Mouse (Mus musculus) testis, postnatal 10 days (tissue): ENCODE results near the gene Tmf1.

Experiments used
- DNase-seq: peaks from one replicate; pipeline ENCODE4 v3.0.0; 2021; ENCODE audit warnings: low spot score

Gene Tmf1

DNA sequence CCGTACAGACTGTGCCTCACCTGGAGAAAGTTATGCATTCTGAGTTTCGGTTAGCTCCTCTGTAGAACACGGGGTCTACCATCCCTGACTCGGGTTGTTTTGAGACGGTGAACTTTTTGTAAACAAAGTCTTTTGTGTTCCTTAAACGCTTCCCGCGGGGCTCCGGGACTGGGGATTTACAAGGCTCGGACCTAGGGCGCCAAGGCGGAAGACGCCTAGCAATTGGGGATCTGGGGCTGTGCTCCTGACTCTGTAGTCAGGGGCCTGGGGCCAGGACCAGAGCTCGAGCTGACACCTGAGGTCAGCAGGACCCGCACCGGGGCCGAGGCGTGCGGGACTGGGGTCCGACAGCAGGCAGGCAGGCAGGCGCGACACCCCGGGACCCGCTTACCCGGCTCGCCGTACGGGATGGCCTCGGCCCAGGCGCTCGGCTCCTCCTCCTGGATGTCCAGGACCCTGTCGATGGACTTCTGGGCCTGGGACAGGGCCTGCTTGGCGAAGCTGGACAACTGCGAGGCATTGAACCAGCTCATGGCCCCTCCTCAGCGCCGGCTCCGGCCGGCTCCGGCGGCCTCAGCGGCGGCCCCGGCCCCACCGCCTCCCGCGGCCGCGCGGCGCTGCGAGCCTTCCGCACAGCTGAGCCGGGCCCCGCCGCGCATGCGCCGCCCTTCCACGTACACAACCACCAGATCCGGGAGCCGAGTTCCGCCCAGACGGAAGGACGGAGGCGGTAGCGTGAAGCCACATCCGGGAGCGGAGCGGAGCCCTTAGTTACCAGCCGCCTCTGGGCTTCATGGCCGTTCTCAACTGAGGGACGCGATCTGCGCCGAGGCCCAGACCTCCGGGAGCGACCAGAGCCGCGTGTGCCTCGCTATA, at the start of gene Tmf1:
Gene Tmf1 (minus strand): TSS at position 632 of the 876 bp plus-strand sequence.
- peak; percentile 96 for DNase-seq

DNA sequence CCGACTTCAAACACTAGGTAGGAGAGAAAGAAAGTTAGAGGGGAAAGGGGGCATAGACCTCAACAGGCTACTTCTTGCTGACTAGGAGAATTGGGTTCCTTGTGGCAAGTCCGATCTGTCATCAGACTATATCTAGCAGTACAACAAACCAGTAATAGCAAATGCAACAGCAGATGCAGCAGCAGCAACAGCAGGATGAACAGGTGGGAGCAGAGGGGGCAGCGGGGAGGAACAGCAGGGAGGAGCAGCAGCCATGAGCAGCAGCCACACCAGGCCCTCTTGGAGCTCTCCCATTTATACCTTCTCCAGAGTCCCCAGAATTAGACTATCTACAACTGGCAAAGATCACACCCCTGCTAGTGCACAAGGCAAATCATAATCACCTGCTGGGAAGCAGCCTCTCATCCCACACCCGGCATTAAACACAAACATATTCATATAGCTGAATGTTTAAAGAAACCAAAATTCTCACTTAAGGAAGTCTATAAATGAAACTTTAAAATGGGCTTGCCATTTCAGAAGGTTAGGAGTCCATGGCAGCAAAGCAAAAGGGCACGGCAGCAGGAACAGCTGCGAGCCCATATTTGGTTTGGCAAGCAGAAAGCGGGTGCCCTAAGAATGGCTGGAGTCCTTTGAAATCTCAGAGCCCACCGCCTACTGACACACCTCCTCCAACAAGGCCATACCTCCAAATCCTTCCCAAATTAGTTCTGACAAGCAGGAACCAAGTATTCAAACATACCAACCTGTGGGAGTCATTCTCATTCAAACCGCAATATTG, 48.3 kb upstream of the Tmf1 start:
- DNase-seq, result no peak

DNA sequence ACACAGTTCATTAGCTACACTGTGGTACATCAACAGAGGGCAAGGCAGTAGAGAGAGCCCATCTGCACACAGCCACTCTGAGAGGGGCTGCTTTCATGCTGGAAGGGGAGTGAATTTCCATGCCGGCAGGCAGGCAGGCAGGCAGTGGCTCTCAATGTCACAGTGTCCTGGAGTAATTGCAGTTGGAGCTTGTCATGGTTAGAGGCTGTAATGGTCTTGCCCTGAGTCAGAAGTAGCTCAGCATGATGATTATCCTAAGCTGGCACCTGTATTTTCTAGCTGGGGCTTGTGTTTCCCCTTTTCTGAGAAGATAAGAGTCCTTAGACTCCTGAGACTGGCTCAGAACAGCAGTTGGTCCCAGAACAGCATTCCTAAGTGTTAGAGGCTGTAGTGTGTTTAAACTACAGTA, 47.2 kb upstream of the Tmf1 start:
- DNase-seq, result no peak

DNA sequence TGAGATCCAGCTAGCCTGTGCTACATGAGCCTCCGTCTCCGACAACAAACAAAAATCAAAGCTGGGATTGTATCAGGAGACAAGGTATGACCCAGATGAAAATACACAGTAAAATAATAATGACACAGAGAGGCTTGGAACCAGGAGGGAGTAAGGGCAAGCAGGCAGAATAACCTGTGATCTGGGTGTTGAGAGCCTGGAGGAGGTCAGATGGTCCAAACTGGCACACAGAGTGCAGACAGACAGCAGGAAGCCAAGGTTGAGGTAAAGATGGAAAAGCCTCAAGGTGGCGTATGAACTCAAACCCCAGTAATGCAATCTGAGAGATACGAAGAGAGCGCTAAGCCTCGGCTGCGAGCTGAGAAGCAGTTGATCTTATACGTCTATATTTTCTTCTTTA, 45.6 kb upstream of the Tmf1 start:
- DNase-seq, result no peak

DNA sequence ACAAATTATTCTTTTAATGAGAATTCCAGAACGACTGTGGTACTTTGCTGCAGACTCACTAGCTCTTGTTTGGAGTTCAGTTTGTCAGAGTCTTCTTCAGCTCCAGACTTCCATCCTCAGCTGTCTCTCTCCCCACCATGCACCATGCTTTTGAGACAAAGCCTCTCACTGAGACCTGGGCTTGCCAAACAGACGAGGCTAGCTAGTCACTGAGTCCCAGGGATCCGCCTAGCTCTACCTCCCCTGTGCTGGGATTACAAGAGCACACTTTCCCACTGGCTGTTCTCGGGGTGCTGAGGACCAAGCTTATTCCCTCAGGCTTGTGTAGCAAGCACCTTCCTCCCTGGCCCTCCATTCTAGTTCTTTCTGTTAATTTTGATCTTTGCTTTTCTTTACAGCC, 44.6 kb upstream of the Tmf1 start:
- DNase-seq, result no peak

DNA sequence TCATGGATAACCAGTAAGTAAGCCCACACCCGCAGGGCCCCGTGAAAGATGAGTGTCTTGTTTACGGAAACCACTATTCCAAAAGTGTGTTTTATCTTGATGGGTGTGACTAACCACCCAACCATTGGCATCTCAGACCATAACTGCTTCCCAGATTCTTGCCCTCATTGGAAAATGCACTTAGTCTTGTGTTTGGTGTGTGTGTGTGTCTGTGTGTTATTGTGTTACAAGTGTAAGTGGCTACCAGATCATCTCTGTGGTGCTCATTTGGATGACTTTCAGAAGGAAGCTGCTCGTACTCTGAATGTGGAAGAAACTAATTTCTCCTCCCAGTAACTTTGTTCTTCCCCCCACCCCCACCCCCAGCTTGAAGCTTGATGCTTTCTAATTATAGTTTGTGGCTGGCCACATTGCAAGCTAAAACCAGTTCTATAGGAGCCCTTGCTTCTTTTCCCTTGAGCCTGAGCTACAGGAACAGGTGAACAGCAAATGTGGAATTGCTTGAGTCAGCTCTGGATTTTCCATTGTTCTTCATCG, 44.1 kb upstream of the Tmf1 start:
- DNase-seq, result no peak

DNA sequence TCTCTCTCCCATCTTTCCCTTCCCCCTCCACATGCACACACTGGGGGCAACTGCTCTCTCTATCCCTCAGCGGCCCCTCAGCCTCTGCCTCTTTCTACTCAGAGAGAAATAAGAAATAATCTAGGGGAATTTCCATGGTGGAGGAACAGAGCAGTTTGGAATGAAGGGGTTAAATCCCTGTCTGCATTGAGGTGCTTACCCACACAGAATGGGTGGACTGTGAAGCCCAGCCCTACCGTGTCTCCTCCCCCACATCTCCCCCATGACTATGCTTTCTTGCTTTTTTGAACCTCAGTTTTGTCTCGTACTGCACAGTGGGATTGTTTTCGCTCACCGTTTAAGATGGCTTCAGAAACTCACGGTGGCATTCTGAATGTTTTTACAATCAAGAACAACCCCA, 43.4 kb upstream of the Tmf1 start:
- no peak for DNase-seq

DNA sequence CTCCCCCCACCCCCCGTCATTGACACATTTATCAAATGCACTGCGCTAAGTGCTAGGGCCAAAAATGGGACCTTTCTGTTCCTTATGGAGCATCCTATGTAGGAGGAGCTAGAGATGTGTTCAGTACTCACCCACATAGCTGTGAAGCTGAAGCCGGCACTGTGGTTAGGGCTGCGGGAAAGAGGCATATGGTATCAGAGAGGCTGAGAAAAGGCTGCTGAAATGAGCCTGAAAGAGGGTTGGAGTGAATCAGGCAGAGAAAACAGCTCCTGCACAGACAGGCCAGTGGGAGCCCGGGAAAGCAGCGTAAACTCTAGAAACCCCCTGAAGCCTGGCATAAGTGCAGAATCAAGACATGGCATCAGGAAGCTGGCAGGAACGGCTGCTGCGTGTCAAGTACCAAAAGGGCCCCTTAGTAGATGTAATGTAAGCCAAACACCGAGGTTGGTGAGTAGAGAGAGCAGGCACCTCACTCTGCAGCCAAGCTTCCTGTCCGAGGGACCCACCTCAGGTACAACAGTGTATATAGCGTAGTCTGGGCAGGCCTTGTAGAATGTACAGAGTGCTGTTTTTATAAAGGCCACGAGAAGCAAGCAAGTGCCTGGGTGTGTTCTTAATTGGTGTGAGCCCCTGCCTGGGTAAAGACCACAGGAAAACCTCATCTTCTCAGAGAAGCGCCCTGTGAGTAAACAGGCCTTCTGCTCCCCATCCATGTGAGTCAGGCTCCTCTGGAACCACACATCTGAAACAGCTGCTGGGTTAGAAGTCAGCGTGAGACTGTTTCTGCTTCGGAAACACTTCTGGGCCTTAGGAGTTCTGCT, 42.5 kb upstream of the Tmf1 start:
- DNase-seq, result no peak

DNA sequence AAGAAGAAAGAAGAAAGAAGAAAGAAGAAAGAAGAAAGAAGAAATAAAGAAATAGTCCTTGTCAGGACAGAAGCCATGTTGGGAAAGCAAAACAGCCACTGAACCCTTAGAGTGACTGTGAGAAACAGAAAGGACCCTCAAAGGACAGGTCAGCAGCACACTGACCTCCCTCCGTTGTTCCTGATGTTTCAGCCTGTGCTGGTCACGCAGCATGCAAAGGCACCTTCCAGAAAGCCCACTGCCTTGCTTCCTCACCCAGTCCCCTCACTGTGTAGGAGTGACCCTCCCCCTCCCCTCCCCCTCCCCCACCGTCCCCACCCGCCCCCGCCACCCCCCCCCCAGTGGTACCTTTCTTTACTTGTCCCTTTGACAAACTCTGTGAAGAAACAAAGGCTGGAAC, 41.8 kb upstream of the Tmf1 start:
- no peak for DNase-seq

DNA sequence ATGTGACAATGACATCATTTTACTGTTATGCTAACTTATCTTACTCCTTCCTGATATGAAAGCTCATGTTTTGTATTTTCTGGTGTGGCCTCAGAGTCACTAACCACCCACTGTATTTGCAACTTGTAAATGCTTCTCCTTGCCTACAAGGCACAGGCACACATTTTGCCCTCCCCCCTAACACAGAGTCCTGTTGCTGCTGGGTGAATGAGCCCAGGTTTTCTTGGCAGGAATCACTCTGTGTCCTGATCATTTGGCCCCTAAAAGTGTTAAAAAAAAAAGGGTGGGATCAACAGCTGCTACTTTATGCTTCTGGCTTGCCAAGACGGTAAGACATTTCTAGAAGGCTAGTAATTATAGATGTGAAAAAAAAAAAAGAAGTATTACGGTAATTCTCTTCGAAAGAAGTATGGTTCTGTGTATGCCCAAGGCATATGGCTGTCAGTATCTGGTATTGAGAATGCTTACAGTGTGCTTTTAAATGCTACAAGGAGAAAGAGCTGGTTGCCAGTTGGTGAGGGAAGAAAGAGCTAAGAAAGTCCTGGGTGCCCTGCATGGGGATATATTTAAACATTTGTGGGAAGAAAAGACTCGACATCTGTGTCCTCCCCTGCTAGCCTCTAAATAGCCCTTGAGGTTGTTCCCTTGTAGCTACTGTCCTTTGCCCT, 37.4 kb upstream of the Tmf1 start:
- no peak for DNase-seq

DNA sequence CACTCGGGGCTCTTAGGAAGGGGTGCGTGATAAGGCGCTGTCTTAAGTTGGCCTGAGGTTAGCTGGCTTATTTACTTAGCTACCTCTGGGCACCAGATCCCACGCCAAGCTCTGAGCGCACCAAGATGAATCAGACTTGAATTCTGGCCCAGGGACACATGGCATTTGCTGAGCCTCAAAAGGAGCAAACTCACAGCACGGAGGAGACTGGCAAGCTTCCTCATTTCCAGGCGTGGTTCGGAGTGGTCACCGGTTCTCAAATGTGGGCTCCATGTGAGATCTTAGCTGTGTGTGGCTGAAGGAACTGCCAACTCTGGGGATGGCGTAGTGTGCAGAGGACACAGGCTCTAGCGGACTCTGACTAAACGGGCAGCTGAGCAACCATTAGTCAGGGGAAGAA, 33.1 kb upstream of the Tmf1 start:
- no peak for DNase-seq

DNA sequence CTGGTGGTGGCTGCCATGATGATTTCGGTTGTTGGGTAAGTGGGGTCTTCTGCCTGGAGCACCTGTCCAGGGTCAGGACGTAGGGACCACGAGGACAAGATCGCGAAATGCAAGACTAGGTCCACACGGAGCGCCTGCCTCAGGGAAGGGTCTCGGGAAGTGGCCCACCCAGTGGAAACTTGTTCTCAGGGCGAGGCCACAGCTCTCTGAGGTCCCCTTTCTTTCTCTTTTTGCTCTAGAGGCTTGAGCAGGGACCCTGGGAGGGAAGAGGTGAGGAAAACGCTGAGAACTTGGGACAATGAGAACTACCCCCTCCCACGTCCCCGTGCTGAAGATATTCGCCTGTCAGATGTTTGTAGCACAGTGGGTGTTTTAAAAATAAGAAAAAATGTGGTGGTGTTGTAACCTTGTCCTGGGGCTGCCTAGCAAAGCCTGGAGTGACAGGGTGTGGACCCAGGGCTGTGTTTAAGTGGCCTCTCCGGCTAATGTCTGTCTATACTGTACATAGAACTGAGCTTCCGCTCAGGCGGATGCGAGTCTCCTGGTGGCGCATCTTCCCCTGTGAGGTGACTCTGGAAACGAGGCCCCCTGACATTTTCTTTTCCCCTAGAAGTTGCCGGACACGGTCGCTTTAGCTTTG, 32.2 kb upstream of the Tmf1 start:
- no peak for DNase-seq

DNA sequence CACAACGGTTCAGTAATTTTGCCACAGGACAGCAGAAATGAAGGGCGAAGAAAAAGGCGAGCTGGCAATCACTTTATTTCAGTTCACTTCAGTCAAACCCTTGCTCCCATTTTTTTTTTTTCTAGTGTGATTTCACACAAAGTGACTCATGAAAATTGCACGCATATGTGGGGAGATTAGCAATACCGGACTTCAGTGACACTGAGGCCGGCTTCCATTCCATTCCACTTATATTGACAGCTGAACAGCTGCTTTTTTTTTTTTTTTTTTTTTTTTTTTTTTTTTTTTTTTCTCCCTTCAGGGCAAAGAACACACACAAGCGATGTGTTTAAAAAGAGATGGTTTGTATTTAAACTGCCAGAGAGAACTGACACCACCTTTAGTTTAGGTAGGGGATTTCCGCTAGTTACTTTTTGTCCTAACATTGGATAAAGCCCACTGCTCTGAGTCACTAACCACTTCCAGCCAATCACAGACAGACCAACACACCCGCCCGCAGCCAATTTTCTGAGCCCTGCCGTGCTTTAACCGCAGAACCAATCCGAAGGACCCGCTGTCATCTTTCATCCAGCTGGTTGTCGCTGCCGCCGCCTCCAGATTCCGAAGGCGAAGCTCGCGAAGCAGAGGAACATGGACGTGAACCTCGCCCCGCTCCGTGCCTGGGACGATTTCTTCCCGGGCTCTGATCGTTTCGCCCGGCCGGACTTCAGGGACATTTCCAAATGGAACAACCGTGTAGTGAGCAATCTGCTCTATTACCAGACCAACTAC, 31.5 kb upstream of the Tmf1 start, which contains the start of gene Arl6ip5:
Gene Arl6ip5 (plus strand): TSS at position 499 of the 771 bp plus-strand sequence.
- DNase-seq, result peak; percentile 82

DNA sequence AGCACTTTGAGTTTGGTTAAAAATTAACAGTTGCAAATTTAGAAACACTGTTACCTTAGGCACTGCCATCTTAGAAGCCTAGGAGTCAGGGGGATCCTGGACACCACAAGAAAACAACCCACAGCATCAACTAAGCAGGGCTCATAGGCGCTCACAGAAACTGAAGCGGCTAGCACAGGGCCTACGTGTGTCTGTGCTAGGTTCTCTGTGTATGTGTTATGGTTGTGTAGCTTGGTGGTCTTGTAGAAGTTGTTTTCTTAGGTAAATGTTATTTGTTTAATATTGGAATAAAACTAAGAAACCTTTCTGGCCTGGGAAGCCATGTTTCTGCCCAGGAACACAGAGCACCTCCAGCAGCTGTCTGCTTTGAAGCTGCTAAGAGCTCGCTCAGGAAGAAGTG, 30.8 kb upstream of the Tmf1 start:
- DNase-seq, result no peak

DNA sequence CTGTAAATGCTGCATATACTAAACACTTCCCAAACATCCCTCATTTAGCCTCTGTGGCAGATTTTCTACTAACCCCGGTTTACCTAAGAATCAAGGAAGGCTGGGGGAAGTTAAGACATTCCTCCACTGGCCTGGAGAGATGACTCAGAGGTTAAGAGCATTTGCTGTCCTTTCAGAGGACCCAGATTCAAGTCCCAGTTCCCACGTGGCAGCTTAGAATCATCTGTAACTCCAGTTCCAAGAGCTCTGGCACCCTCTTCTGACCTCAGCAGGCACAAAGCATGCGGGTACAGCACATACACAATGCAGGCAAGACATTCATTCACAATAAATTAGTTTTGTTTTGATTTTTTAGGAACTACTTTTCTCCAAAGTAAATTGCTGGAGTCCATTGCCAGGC, 30.3 kb upstream of the Tmf1 start:
- DNase-seq, result no peak

DNA sequence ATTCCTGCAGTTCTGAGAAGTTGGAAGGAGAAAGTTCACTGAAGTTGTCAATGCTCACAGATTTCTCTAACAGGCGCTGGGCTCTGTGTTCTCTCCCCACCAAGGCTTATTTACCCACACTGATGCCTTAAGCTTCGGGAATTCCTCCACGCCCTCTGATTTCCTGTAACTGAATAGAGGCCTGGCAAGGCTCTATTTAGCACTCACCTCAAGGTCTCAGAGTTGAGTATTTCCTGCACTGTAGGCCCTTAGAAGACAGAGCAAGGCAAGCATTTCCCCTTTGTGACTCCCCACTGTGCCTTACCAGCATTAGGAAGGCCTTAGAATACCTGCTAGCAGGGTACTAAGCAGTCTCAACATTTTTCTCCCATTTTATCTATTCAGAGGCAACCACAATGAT, 29.5 kb upstream of the Tmf1 start:
- DNase-seq, result no peak

DNA sequence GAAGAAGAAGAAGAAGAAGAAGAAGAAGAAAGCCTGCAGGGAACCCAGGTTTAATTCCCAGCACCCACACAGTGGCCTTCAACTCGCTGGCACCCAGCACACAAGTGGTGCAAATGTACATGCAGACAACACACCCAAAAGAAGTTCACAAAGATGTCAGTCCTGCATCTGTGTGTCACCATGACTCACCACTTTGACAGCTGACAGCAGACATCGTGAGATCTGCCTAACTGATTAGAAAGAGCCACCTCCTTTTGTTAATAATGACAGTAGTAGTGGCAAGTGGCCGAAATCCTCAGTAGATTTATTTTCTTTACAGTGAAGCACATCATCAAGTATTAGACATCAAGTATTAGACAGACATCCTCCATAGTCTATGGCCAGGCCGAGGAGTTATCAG, 28.2 kb upstream of the Tmf1 start:
- DNase-seq, result no peak

DNA sequence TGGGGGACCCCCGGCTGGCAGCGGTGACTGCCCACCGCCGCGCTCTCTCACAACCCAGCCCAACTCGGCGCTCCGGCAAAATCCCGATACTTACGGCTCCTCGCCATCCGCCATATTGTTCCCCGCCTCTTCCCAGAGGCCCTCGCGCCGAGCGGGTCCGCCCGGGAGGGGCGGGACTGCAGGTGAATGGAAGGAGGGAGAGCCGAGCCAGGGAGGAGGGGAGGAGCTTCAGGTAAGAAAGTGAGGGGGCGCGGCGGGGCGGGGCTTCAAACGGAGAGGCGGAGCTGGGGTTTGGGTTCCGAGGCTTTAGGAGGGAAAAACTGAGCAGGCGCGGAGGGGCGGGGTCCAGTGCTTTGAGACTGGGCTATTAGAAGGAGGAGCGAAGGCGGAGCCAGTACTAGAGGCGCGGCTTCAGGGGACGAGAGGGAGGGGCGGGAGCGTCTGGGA, 26.5 kb upstream of the Tmf1 start, which contains the start of gene Uba3:
Gene Uba3 (minus strand): TSS at position 209 of the 447 bp plus-strand sequence.
- peak; percentile 100 for DNase-seq

DNA sequence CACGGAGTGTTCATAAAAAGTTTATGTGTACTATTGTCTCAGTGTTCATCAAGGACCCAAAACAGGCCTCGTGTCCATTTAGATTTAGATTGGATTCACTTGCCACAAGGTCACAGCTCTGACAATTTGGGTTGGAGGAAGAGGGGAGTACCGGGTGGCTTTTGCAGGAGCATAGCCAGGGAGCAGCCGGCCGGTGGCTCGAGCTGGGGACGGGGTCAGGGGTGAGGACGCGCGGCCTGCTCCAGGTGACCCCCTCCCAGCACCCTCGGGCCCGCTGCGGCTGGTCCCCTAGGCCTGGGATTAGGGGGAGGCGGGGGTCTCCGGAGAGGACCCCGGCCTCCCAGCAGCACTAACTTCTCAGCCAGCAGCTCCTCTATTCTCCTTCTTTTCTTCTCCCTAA, 26.0 kb upstream of the Tmf1 start:
- DNase-seq, result peak; percentile 64

DNA sequence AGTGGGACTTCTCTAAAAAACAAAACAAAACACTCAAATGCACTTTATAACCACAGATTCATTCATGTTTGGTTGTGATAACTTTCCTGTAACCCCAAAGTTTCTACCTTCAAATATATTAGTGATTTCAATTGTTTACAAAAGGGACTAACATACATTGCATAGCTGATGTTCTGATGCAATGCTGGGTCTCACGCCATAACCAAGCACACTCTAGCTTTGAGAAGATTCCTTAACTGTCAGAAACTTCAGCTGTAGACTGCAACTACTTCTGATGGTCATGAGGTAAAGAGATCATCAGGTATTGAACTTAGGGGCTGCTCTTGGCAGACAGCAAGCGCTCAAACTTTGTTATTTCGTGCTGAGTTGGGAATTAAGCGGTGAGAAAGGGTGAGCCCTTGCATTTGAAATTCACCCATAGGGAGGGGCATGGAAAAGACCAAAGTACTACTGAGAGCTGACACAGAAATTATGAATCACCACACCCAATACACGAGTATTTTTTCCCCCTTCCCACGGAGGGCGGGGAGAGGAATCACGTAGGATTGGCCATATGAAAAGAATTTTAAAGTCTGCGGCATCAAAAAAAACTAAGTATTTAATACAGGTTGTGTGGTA, 25.4 kb upstream of the Tmf1 start:
- DNase-seq, result no peak
